Mouse (Mus musculus) effector memory CD4-positive, alpha-beta T cell, adult 5 months (primary cell): ENCODE data around the gene Tbc1d17. TPM values are rescaled to one million over a fixed set of nuclear protein-coding genes. Genes with fewer than 3 reads are reported as not detected.

Experiments
- polyA plus RNA-seq: library from polyadenylated mRNA; unstranded; fragments of 100-300 nt; shearing (Covaris generic); gene quantifications from one replicate; pipeline ENCODE4 v1.2.1, GENCODE M21; 2017

The Tbc1d17 gene
- 79.9 TPM for polyA plus RNA-seq

GRCm38 (mm10) chr7:44848561-44849415 is at the start of gene Tbc1d17, which contains the start of gene Akt1s1:
Gene Tbc1d17 (minus strand): TSS chr7:44849079.
Gene Akt1s1 (plus strand): TSS chr7:44848991.

GRCm38 (mm10) chr7:44895593-44896434 is 46.9 kb upstream of the Tbc1d17 start, which contains the start of gene Fuz:
Gene Fuz (plus strand): TSS chr7:44896079.

GRCm38 (mm10) chr7:44892276-44892921 is 43.5 kb upstream of the Tbc1d17 start, which contains the start of gene Med25:
Gene Med25 (minus strand): TSS chr7:44892712.

GRCm38 (mm10) chr7:44869697-44870528 is 21.0 kb upstream of the Tbc1d17 start, which contains the start of gene Ptov1:
Gene Ptov1 (minus strand): TSS chr7:44869788.

GRCm38 (mm10) chr7:44857042-44857552 is 8.2 kb upstream of the Tbc1d17 start, which contains the start of gene Pnkp:
Gene Pnkp (plus strand): TSS chr7:44857139.

GRCm38 (mm10) chr7:44816470-44817021 is 32.3 kb downstream of the Tbc1d17 start, which contains the start of gene Atf5:
Gene Atf5 (minus strand): TSS chr7:44816658.

GRCm38 (mm10) chr7:44815721-44816469 is 33.0 kb downstream of the Tbc1d17 start, which contains the start of the genes Nup62 and Il4i1:
Gene Nup62 (plus strand): TSS chr7:44816088.
Gene Il4i1 (plus strand): TSS chr7:44816387.

Other genes starting within 250 kb of the Tbc1d17 start
- not detected for gene Myh14, start 178.2 kb downstream of the Tbc1d17 start, polyA plus RNA-seq
- gene Izumo2, start 140.3 kb downstream of the Tbc1d17 start, polyA plus RNA-seq = not detected
- gene Vrk3, start 100.7 kb downstream of the Tbc1d17 start, polyA plus RNA-seq = 80.0 TPM
- 0.51 TPM for gene Zfp473, start 98.0 kb downstream of the Tbc1d17 start, polyA plus RNA-seq
- 32.1 TPM for gene Nup62, start 33.0 kb downstream of the Tbc1d17 start, polyA plus RNA-seq
- 0.36 TPM for gene Il4i1, start 32.7 kb downstream of the Tbc1d17 start, polyA plus RNA-seq
- gene Atf5, start 32.4 kb downstream of the Tbc1d17 start, polyA plus RNA-seq = 0.29 TPM
- 20.9 TPM for gene Akt1s1, start 88 bp downstream of the Tbc1d17 start, polyA plus RNA-seq
- 49.2 TPM for gene Pnkp, start 8.1 kb upstream of the Tbc1d17 start, polyA plus RNA-seq
- gene Ptov1, start 20.7 kb upstream of the Tbc1d17 start, polyA plus RNA-seq = 33.5 TPM
- 54.0 TPM for gene Med25, start 43.6 kb upstream of the Tbc1d17 start, polyA plus RNA-seq
- gene Fuz, start 47.0 kb upstream of the Tbc1d17 start, polyA plus RNA-seq = 19.8 TPM
- gene Ap2a1, start 80.4 kb upstream of the Tbc1d17 start, polyA plus RNA-seq = 48.2 TPM
- not detected for gene Tsks, start 94.1 kb upstream of the Tbc1d17 start, polyA plus RNA-seq
- 0.44 TPM for gene Cpt1c, start 125.8 kb upstream of the Tbc1d17 start, polyA plus RNA-seq
- 120 TPM for gene Prmt1, start 137.5 kb upstream of the Tbc1d17 start, polyA plus RNA-seq
- gene Irf3, start 148.6 kb upstream of the Tbc1d17 start, polyA plus RNA-seq = 121 TPM
- gene Bcl2l12, start 149.6 kb upstream of the Tbc1d17 start, polyA plus RNA-seq = 11.6 TPM
- gene Scaf1, start 167.3 kb upstream of the Tbc1d17 start, polyA plus RNA-seq = 24.6 TPM
- 21.5 TPM for gene Rras, start 168.9 kb upstream of the Tbc1d17 start, polyA plus RNA-seq
- 2.0 TPM for gene Prr12, start 203.8 kb upstream of the Tbc1d17 start, polyA plus RNA-seq
- 85.4 TPM for gene Nosip, start 213.3 kb upstream of the Tbc1d17 start, polyA plus RNA-seq
- 1.2 TPM for gene Prrg2, start 213.6 kb upstream of the Tbc1d17 start, polyA plus RNA-seq
- 4.0 TPM for gene Rcn3, start 243.1 kb upstream of the Tbc1d17 start, polyA plus RNA-seq